Mouse (Mus musculus) liver, adult 2 months (tissue): Measurements from ENCODE around the gene Itpkc.

Experiments used
- CTCF ChIP-seq: fragments of 200-500 bp; IDR thresholded peaks from 2 replicates; pipeline ENCODE4 v1.5.1; 2011; ENCODE audit warnings: low read depth, low read length, control low read depth
- POLR2A ChIP-seq: fragments of 200-500 bp; IDR thresholded peaks from 2 replicates; pipeline ENCODE4 v1.6.1; 2011; ENCODE audit warnings: low read length, control low read depth; ENCODE audit not compliant: insufficient read depth; ENCODE audit errors: extremely low read depth

- TF ChIP-seq POLR2A, result no peak
- no peak for TF ChIP-seq CTCF
Measured at GRCm38 (mm10) chr7:27259771-27260170, 31.3 kb upstream of the Itpkc start.
